Mouse (Mus musculus) kidney, adult 2 months (tissue): ENCODE results near the gene Gabrb1. TPM values are rescaled to one million over a fixed set of nuclear protein-coding genes. Genes with fewer than 3 reads are reported as not detected.

Experiments
- DNase-seq: peaks from one replicate; pipeline ENCODE4 v3.0.0; 2021
- H3K27ac ChIP-seq: fragments of 200-500 bp; 2 replicates; pipeline ENCODE4 v1.5.1; 2012; ENCODE audit warnings: low read depth, low read length, control low read depth, inconsistent platforms; ENCODE audit not compliant: insufficient read depth
- H3K27me3 ChIP-seq: fragments of 200-500 bp; replicated peaks from 2 replicates; pipeline ENCODE4 v1.6.1; 2012; ENCODE audit warnings: mild to moderate bottlenecking, moderate library complexity, low read length, inconsistent platforms; ENCODE audit not compliant: control insufficient read depth, insufficient read depth
- H3K36me3 ChIP-seq: fragments of 200-500 bp; 2 replicates; pipeline ENCODE4 v1.6.1; 2012; ENCODE audit warnings: mild to moderate bottlenecking, moderate library complexity, low read length, inconsistent platforms; ENCODE audit not compliant: control insufficient read depth, insufficient read depth
- H3K4me1 ChIP-seq: fragments of 200-500 bp; 2 replicates; pipeline ENCODE4 v1.6.1; 2011; ENCODE audit warnings: low read length; ENCODE audit not compliant: control insufficient read depth, insufficient read depth
- H3K4me3 ChIP-seq: fragments of 200-500 bp; 2 replicates; pipeline ENCODE4 v1.5.1; 2011; ENCODE audit warnings: mild to moderate bottlenecking, low read depth, low read length, control low read depth; ENCODE audit not compliant: insufficient read depth
- CTCF ChIP-seq: fragments of 200-500 bp; conservative IDR thresholded peaks from 2 replicates; pipeline ENCODE4 v1.5.1; 2011; ENCODE audit warnings: low read depth, mild to moderate bottlenecking, control low read depth, low read length, moderate library complexity, mixed read lengths; ENCODE audit not compliant: insufficient read depth, insufficient read length
- POLR2A ChIP-seq: fragments of 200-500 bp; IDR thresholded peaks from one replicate; pipeline ENCODE4 v1.6.1; 2011; ENCODE audit warnings: low read depth, low read length, control low read depth
- WGBS: fragments of 180-500 bp; shearing (Covaris S2); methylation state at CpG from one replicate; pipeline ENCODE4 v1.1.7; 2018; 5-methylcytosine and 5-hydroxymethylcytosine counted together
- polyA plus RNA-seq: library from polyadenylated mRNA; depleted of rRNA; stranded (reverse); fragments of >200 nt; gene quantifications from 2 replicates; pipeline ENCODE4 v1.2.3, GENCODE M21; 2012

Gabrb1 gene
- polyA plus RNA-seq, 1 experiment = 0.08 TPM

GRCm38 (mm10) chr5:72160781-72161485 lies 503.0 kb downstream of the Gabrb1 start:
- TF ChIP-seq CTCF (no peak), POLR2A (no peak)
- H3K27ac ChIP-seq = no peak overlapping the region
- WGBS = 80% methylated on average over 11 of the region's 11 CpGs
- peaks cover 8% of the 10 kb centered on the region for H3K36me3 ChIP-seq
- peaks cover 5% of the 10 kb centered on the region; the same call in 1 of the 2 replicates for H3K4me1 ChIP-seq
- H3K4me3 ChIP-seq = no peak overlapping the region
- no peaks in the 10 kb centered on the region for H3K27me3 ChIP-seq
- DNase-seq = no peak

- TF ChIP-seq POLR2A = no peak
- no peak for TF ChIP-seq CTCF
- no peak overlapping the region for H3K4me3 ChIP-seq
- H3K27ac ChIP-seq = no peak overlapping the region
- peaks cover 9% of the 10 kb centered on the region; the same call in 1 of the 2 replicates for H3K4me1 ChIP-seq
- WGBS = 83% methylated on average over 5 of the region's 5 CpGs
- H3K27me3 ChIP-seq = no peaks in the 10 kb centered on the region
- no peak for DNase-seq
- H3K36me3 ChIP-seq = peaks cover 8% of the 10 kb centered on the region
Observed at GRCm38 (mm10) chr5:72162855-72163254, 504.9 kb downstream of the Gabrb1 start.

- Histone ChIP-seq H3K27ac (no peak overlapping the region), H3K4me3 (no peak overlapping the region), H3K36me3 (peaks cover 6% of the 10 kb centered on the region), H3K4me1 (peaks cover 9% of the 10 kb centered on the region; the same call in 1 of the 2 replicates), H3K27me3 (no peaks in the 10 kb centered on the region)
- DNase-seq = no peak
- TF ChIP-seq POLR2A (no peak), CTCF (no peak)
- 33% methylated on average over 7 of the region's 7 CpGs for WGBS
Observed at GRCm38 (mm10) chr5:72164386-72164785, 506.5 kb downstream of the Gabrb1 start.

DNA sequence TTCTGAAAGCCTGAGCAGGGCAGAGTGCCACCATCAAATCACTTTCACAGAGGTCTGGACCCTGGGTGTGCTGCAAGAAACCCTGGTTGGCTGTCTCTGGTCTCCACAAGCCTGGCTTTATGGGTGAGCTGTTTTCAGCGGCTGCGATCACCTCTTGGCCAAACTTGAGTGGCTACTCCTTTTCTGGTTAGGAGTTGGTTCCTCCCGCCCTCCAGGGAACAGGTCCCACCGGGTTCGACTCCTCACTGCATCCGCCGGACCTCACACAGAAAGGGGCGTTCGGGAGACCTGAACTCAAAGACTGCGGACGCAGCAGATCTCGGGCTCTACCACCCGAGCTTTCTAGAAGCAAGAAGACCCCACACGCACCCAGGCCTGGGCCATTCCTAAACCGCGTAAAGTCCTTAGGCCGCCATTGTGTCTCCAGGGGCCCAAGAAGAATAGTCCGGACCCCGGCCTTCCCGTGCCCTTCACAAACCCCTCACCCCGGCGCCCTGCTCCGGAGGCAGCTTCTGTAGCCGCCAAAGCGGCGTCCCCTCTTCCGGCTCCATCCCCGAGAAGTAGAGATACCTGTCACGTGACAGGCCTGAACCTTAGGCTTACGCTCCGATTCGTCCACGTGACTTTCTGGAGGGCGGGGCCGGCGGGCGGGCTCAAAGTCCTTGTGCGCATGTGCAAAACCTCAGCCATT lies 509.8 kb downstream of the Gabrb1 start, which contains the start of gene Commd8:
TSS of gene Commd8 (minus strand) at position 596 of the 691 bp plus-strand sequence.
- DNase-seq = peak; percentile 98
- Histone ChIP-seq H3K27ac (peak within 1 kb of the TSS; percentile 56), H3K4me1 (peaks cover 4% of the 10 kb centered on the region; the same call in 1 of the 2 replicates), H3K27me3 (no peaks in the 10 kb centered on the region), H3K36me3 (peaks cover 2% of the 10 kb centered on the region), H3K4me3 (peak within 1 kb of the TSS; percentile 89)
- WGBS = 1% methylated on average over 38 of the region's 38 CpGs
- TF ChIP-seq CTCF (no peak), POLR2A (peak; percentile 55)

DNA sequence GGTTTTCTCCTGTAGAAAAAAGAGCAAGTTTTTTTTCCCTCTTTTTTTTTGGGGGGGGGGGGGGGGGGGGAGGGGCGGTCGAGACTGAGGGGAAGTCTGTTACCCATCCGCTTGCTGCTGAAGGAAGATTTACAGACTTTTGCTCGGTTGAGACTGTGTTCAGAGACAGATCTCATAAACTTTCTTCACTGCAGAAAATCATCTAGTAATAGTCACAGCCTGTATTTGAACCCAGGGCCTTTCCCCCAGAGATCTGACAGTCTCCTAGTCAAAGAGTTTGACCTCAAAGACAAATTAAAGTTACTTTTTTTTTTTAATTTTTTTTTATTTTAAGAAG lies 510.3 kb downstream of the Gabrb1 start:
- 1% methylated on average over 4 of the region's 4 CpGs for WGBS
- no peak overlapping the region for H3K27ac ChIP-seq

DNA sequence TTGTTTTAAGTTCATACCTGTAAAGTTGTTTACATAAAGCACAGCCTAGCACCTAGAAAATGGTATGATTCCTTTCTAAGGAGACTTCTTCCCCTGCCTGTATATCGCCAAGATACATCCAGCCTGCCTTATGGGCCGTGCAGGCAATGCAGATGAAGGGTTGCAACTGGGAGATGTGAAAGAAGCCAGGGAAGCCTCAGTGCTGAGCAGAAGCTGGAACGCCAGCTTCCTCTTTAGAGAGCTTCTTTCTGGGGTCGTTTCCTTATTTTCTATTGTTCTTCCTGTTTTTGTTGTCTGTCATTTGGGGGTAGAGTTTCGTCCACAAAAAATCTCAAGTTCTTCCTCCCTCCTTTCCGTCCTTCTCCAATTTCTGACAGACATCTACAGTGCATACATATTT lies 512.2 kb downstream of the Gabrb1 start:
- Histone ChIP-seq H3K27ac (no peak overlapping the region), H3K4me1 (peaks cover 4% of the 10 kb centered on the region; the same call in 1 of the 2 replicates), H3K27me3 (no peaks in the 10 kb centered on the region), H3K36me3 (peaks cover 2% of the 10 kb centered on the region; the same call in 1 of the 2 replicates), H3K4me3 (no peak overlapping the region)
- TF ChIP-seq CTCF = no peak
- TF ChIP-seq POLR2A = no peak
- 64% methylated on average over 6 of the region's 6 CpGs for WGBS
- peak; percentile 15 for DNase-seq

More for the DNA sequence above, 510.3 kb downstream of the Gabrb1 start:
- Histone ChIP-seq H3K4me3 (no peak overlapping the region), H3K27me3 (no peaks in the 10 kb centered on the region), H3K4me1 (peaks cover 4% of the 10 kb centered on the region; the same call in 1 of the 2 replicates), H3K36me3 (peaks cover 2% of the 10 kb centered on the region)
- no peak for DNase-seq
- TF ChIP-seq POLR2A = no peak
- TF ChIP-seq CTCF = no peak

GRCm38 (mm10) chr5:72172675-72173074 lies 514.8 kb downstream of the Gabrb1 start:
- TF ChIP-seq POLR2A (no peak), CTCF (0 out of 2 replicates have a peak, but pooled peaks have one; percentile 2)
- 37% methylated on average over 3 of the region's 3 CpGs for WGBS
- Histone ChIP-seq H3K4me3 (no peak overlapping the region), H3K4me1 (no peaks in the 10 kb centered on the region), H3K36me3 (no peaks in the 10 kb centered on the region), H3K27me3 (no peaks in the 10 kb centered on the region), H3K27ac (no peak overlapping the region)
- DNase-seq = peak; percentile 54
